Comparison of ENCODE assay signal across 10 mouse cellular contexts in the genomic region with DNA sequence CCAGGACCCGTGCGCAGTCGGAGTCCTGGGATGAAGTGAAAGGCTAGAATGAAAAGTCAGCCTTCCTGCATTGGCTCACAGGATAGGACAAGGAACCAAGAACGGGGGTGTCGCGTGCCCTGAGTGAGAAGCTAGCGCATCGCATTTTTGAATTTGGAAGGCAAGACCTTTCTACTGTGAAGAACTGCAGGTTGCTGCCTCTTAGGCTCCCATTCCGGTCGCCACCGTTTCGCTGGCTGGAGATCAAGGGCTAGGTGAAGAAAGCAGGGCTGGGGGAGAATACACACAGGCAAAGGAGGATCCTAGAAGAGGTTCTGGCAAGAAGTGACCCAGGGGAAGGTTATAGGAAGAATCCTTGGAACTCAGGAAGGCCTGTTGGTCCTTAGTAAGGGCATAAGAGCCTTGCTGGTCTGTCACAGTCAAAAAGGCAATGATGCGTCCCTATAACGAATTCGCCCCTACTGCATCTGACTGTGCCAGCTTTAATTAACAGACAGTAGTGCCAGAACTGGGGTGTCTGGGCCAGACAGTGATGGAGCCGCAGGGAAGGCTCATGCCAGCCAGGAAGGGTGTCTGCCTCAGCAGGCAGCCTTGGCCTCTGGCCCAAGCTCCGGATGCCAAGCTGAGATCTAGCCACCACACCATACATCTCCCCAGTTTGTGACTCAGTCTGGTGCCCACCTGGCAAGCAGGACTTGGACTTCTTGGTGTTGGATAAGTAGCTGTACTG. TPM values are rescaled to one million over a fixed set of nuclear protein-coding genes. Genes with fewer than 3 reads are reported as not detected.
DNase-seq lines count a peak whose midpoint lies in the region; ATAC-seq and TF ChIP-seq lines count a peak whose summit lies in the region.
"Had no signal": no experiment of that assay in that cellular context is flagged by ENCODE, and none has a peak within 500 bp of the region (broad histone marks: within the 10 kb centered on the region; RNA-seq: fewer than 3 reads in every experiment).

No protein-coding gene starts in this region.

- ATAC-seq in cerebellum, adult (ENCODE audit: insufficient number of reproducible peaks, low FRiP score, low TSS enrichment), result no peak
- ATAC-seq in neural tube, embryonic 11.5 days (ENCODE audit: insufficient read depth, low FRiP score, low TSS enrichment), result no peak
- no peak for ATAC-seq in hindbrain, postnatal 0 days
- no peak for ATAC-seq in neural tube, embryonic 13.5 days (ENCODE audit: low read depth)

- H3K9me3 ChIP-seq in neural tube, embryonic 11.5 days (ENCODE audit: control insufficient read depth, low read length), result no peaks in the 10 kb centered on the region
- no peaks in the 10 kb centered on the region for H3K9me3 ChIP-seq in hindbrain, postnatal 0 days (ENCODE audit: low read length)
- no peaks in the 10 kb centered on the region for H3K9me3 ChIP-seq in neural tube, embryonic 13.5 days

- 0 out of 2 replicates have a peak, but pooled peaks cover 2% of the 10 kb centered on the region for H3K4me1 ChIP-seq in neural tube, embryonic 11.5 days (ENCODE audit: control insufficient read depth, insufficient read depth, low read length)
- peaks cover 14% of the 10 kb centered on the region; the same call in 1 of the 2 replicates for H3K4me1 ChIP-seq in hindbrain, postnatal 0 days (ENCODE audit: insufficient read depth, low read length)
- peaks cover 16% of the 10 kb centered on the region for H3K4me1 ChIP-seq in neural tube, embryonic 13.5 days (replicated peaks)

- WGBS in neural tube, embryonic 11.5 days, result 26% methylated on average over 17 of the region's 17 CpGs
- 16% methylated on average over 17 of the region's 17 CpGs for WGBS in hindbrain, postnatal 0 days
- WGBS in neural tube, embryonic 13.5 days, result 20% methylated on average over 17 of the region's 17 CpGs

- no peak overlapping the region for H3K27ac ChIP-seq in neural tube, embryonic 11.5 days (ENCODE audit: low read depth, low read length)
- H3K27ac ChIP-seq in hindbrain, postnatal 0 days, result no peak overlapping the region
- H3K27ac ChIP-seq in neural tube, embryonic 13.5 days (replicated peaks), result no peak overlapping the region

- H3K4me2 ChIP-seq in neural tube, embryonic 11.5 days (ENCODE audit: low read depth), result peak overlapping the region; percentile 31; the same call in 1 of the 2 replicates
- H3K4me2 ChIP-seq in hindbrain, postnatal 0 days (ENCODE audit: low read depth, low read length), result peak overlapping the region; percentile 72
- H3K4me2 ChIP-seq in neural tube, embryonic 13.5 days, result peak overlapping the region; percentile 52

- H3K9ac ChIP-seq in neural tube, embryonic 11.5 days (ENCODE audit: low read length), result no peak overlapping the region
- peak overlapping the region; percentile 47; the same call in 1 of the 2 replicates for H3K9ac ChIP-seq in hindbrain, postnatal 0 days (replicated peaks; ENCODE audit: low read length)
- H3K9ac ChIP-seq in neural tube, embryonic 13.5 days, result 0 out of 2 replicates have a peak overlapping the region, but pooled peaks have one; percentile 52

- TF ChIP-seq CTCF in hindbrain, postnatal 0 days (IDR thresholded peaks at IDR 0.05; ENCODE audit: low read depth), result no peak

- peak; percentile 21 for DNase-seq in cerebellum, adult 9-10 months
- DNase-seq in neural tube, embryonic 11.5 days (ENCODE audit: low spot score), result no peak
- no peak for DNase-seq in neural tube, embryonic 10.5 days (ENCODE audit: extremely low spot score, low spot score)
- peak; percentile 40 for DNase-seq in hindbrain, postnatal 0 days (ENCODE audit: low spot score)
- DNase-seq in adrenal gland, adult 2 months, result no peak
- no peak for DNase-seq in right cerebral cortex, postnatal 14 days
- DNase-seq: gastrocnemius, postnatal 14 days; kidney, adult 18-20 months had no signal

- peaks cover 71% of the 10 kb centered on the region for H3K27me3 ChIP-seq in neural tube, embryonic 11.5 days (ENCODE audit: control insufficient read depth, insufficient read depth, low read length)
- peaks cover 28% of the 10 kb centered on the region for H3K27me3 ChIP-seq in hindbrain, postnatal 0 days (ENCODE audit: insufficient read depth, low read length)
- H3K27me3 ChIP-seq in neural tube, embryonic 13.5 days, result peaks cover 92% of the 10 kb centered on the region

- no peak overlapping the region for H3K4me3 ChIP-seq in neural tube, embryonic 11.5 days (ENCODE audit: low read depth, low read length)
- peak overlapping the region; percentile 39 for H3K4me3 ChIP-seq in hindbrain, postnatal 0 days (ENCODE audit: low read length)
- H3K4me3 ChIP-seq in neural tube, embryonic 13.5 days, result peak overlapping the region; percentile 28; the same call in 1 of the 2 replicates

- H3K36me3 ChIP-seq in neural tube, embryonic 11.5 days (ENCODE audit: control insufficient read depth, insufficient read depth, low read length), result no peaks in the 10 kb centered on the region
- H3K36me3 ChIP-seq in hindbrain, postnatal 0 days (ENCODE audit: insufficient read depth, low read length), result no peaks in the 10 kb centered on the region
- no peaks in the 10 kb centered on the region for H3K36me3 ChIP-seq in neural tube, embryonic 13.5 days

RNA-seq across cellular contexts. Expression of gene Grid2ip, which starts 13.4 kb away (rescaled TPM):
- polyA plus RNA-seq in neural tube, embryonic 11.5 days (2014; fragmentation: Nextera tagmentation; extraction: Ambion mirVana), result 0.14 TPM in 1 of 2 replicates, not detected in the other
- total RNA-seq in hindbrain, postnatal 0 days (2014; rRNA removed), result 2.4 and 5.1 TPM in 2 replicates
- 1.2 and 2.3 TPM in 2 replicates for polyA plus RNA-seq in hindbrain, postnatal 0 days (2015; fragmentation: Nextera tagmentation; extraction: Ambion mirVana)
- polyA plus RNA-seq in neural tube, embryonic 13.5 days (2015; fragmentation: Nextera tagmentation; extraction: Ambion mirVana), result 0.54 TPM in 1 of 2 replicates, not detected in the other
- under 1 TPM; 0.24 to 0.29 TPM for total RNA-seq in adrenal gland, adult 2 months (2021)
- 0.40 and 1.1 TPM in 2 replicates for polyA plus RNA-seq in adrenal gland, adult 2 months (2012; rRNA removed)
- total RNA-seq: gastrocnemius, postnatal 14 days had no signal

RNA-seq across cellular contexts. Expression of gene Kdelr2, which starts 33.1 kb away (rescaled TPM):
- 186 and 199 TPM in 2 replicates for polyA plus RNA-seq in neural tube, embryonic 11.5 days (2014; fragmentation: Nextera tagmentation; extraction: Ambion mirVana)
- total RNA-seq in hindbrain, postnatal 0 days (2014; rRNA removed), result 91.8 and 108 TPM in 2 replicates
- 140 and 143 TPM in 2 replicates for polyA plus RNA-seq in hindbrain, postnatal 0 days (2015; fragmentation: Nextera tagmentation; extraction: Ambion mirVana)
- polyA plus RNA-seq in neural tube, embryonic 13.5 days (2015; fragmentation: Nextera tagmentation; extraction: Ambion mirVana), result 161 and 179 TPM in 2 replicates
- 100 to 1,000 TPM in 1 of 2 experiments, 10 to 100 TPM in 1; 96.0 to 107 TPM for total RNA-seq in adrenal gland, adult 2 months (2021)
- polyA plus RNA-seq in adrenal gland, adult 2 months (2012; rRNA removed), result 101 and 109 TPM in 2 replicates

RNA-seq across cellular contexts. Expression of gene Zdhhc4, which starts 41.5 kb away (rescaled TPM):
- polyA plus RNA-seq in neural tube, embryonic 11.5 days (2014; fragmentation: Nextera tagmentation; extraction: Ambion mirVana), result 69.3 and 73.3 TPM in 2 replicates
- total RNA-seq in hindbrain, postnatal 0 days (2014; rRNA removed), result 79.6 and 84.4 TPM in 2 replicates
- 92.1 and 96.7 TPM in 2 replicates for polyA plus RNA-seq in hindbrain, postnatal 0 days (2015; fragmentation: Nextera tagmentation; extraction: Ambion mirVana)
- 71.3 and 74.0 TPM in 2 replicates for polyA plus RNA-seq in neural tube, embryonic 13.5 days (2015; fragmentation: Nextera tagmentation; extraction: Ambion mirVana)
- 10 to 100 TPM; 52.8 to 60.8 TPM for total RNA-seq in adrenal gland, adult 2 months (2021)
- polyA plus RNA-seq in adrenal gland, adult 2 months (2012; rRNA removed), result 95.2 and 110 TPM in 2 replicates

RNA-seq across cellular contexts. Expression of gene E130309D02Rik, which starts 55.4 kb away (rescaled TPM):
- polyA plus RNA-seq in neural tube, embryonic 11.5 days (2014; fragmentation: Nextera tagmentation; extraction: Ambion mirVana), result 56.5 and 57.3 TPM in 2 replicates
- total RNA-seq in hindbrain, postnatal 0 days (2014; rRNA removed), result 42.0 and 44.4 TPM in 2 replicates
- 21.7 and 23.9 TPM in 2 replicates for polyA plus RNA-seq in hindbrain, postnatal 0 days (2015; fragmentation: Nextera tagmentation; extraction: Ambion mirVana)
- 35.7 and 38.0 TPM in 2 replicates for polyA plus RNA-seq in neural tube, embryonic 13.5 days (2015; fragmentation: Nextera tagmentation; extraction: Ambion mirVana)
- total RNA-seq in adrenal gland, adult 2 months (2021), result 10 to 100 TPM; 25.6 to 36.4 TPM
- 46.5 and 54.9 TPM in 2 replicates for polyA plus RNA-seq in adrenal gland, adult 2 months (2012; rRNA removed)

Comparison
In these comparisons a context has a peak if more than half of its experiments do, and no peak if none do; other contexts are left out.
1. DNase-seq: peak in cerebellum, adult 9-10 months (single experiment) and hindbrain, postnatal 0 days (single experiment); none in neural tube, embryonic 11.5 days (single experiment), neural tube, embryonic 10.5 days (single experiment), adrenal gland, adult 2 months (single experiment) and right cerebral cortex, postnatal 14 days (single experiment).
2. Peak in every context shown above with its lines, with median percentiles within 50 percentile points of each other: H3K4me2 ChIP-seq.